Mouse (Mus musculus) left cerebral cortex, adult 2 months (tissue): Measurements from ENCODE around the gene Olfr466. TPM values are rescaled to one million over a fixed set of nuclear protein-coding genes. Genes with fewer than 3 reads are reported as not detected.

Experiments used
- DNase-seq, 2 experiments: peaks; one replicate each; pipeline ENCODE4 v3.0.0; 2021 to 2022; ENCODE audit warnings: low spot score in 2 of 2, mixed read lengths in 1 of 2; ENCODE audit errors: extremely low spot score in 1 of 2
- H3K27ac ChIP-seq: fragments of 200-600 bp; 2 replicates; pipeline ENCODE4 v1.8.1; 2022
- H3K4me3 ChIP-seq: fragments of 200-600 bp; 2 replicates; pipeline ENCODE4 v1.8.1; 2022
- CTCF ChIP-seq: fragments of 200-600 bp; IDR thresholded peaks from 2 replicates; pipeline ENCODE4 v1.8.1; 2022; ENCODE audit warnings: antibody characterized with exemption, mild to moderate bottlenecking, moderate library complexity
- intact Hi-C: fragments of 180-260 bp; cut with DNase I; formaldehyde crosslinking; loops from one replicate; pipeline ENCODE4 v1.15.1; 2025
- long read RNA-seq, 2 experiments: library from polyadenylated mRNA; stranded (forward); transcript quantifications; one replicate each; pipeline ENCODE4 v2.0.0; 2021; ENCODE audit warnings: borderline mapping rate in 2 of 2
- total RNA-seq, 2 experiments: library from RNA; stranded (reverse); gene quantifications; 2 replicates each; pipeline ENCODE4 v1.2.3; 2021

Gene Olfr466
- total RNA-seq: not detected
- long read RNA-seq, experiment 1: 0 reads
- long read RNA-seq, experiment 2: 0 reads

DNA sequence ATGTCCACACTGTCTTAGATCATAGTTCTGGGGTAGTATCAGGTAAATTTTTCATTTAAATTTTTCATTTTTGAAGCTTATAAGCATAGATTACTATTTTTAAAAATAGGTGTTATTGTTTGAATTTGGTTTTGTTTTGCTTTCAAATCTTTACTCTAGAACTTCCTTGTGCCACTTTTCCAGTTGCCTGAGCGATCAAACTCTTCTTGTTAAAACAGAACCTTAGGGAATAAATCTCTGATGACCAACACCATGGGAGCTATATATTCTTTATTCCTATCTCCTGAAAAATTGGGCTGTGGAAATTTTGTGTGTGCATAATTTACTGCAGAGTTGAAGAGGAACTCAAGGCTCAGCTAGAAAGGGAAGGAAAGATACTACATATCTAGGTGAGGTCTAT lies at the start of gene Olfr466:
Olfr466 (plus strand) TSS at position 301 of the 400 bp plus-strand sequence.
- no peak within 1 kb of the TSS for H3K4me3 ChIP-seq
- intact Hi-C loops: no loop called here

DNA sequence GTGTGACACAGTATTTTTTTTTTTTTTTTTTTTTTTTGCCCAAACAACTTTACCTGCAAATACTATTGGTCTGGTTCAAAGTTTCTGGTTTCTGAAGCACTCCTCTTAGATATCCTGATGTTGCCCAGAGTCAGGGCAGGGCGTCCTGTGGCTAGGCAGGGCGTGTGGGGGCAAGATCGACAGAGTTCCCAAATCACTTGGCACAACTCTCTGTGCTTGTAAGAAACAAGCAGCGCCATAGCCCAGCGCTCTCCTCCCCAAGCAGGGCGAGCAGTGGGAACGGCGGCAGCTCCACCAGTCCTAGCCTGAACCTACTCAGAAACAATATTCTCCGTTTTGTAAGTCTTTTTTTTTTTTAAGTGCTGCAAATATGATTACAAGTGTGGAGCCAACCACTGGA lies 49.4 kb upstream of the Olfr466 start:
- TF ChIP-seq CTCF: no peak
- DNase-seq: no peak
- Histone ChIP-seq H3K27ac (no peak overlapping the region), H3K4me3 (no peak overlapping the region)
- intact Hi-C loops: no loop called here

More for the DNA sequence above, at the start of gene Olfr466:
- no peak for TF ChIP-seq CTCF
- no peak within 1 kb of the TSS for H3K27ac ChIP-seq
- no peak for DNase-seq

DNA sequence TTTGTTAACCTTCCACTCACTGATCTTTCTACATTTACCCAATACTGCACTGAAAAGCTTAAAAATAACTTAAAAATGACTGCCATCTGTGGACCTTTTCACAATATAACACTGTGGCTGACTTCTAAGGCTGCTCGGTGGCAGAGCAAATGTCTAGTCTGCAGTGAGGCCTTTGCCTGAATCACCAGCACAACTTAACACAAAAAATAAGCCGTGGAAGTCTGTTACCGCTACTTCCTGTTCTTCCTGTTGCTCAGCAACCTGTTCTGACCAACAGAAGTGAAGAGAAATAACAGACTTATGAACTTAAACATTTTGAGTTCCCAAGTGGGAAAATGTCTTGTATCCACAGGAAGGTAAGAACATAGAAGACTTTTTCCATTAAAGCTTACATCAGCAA lies 48.8 kb upstream of the Olfr466 start:
- Histone ChIP-seq H3K27ac (no peak overlapping the region), H3K4me3 (no peak overlapping the region)
- no peak for DNase-seq
- TF ChIP-seq CTCF: no peak
- intact Hi-C loops: no loop called here

DNA sequence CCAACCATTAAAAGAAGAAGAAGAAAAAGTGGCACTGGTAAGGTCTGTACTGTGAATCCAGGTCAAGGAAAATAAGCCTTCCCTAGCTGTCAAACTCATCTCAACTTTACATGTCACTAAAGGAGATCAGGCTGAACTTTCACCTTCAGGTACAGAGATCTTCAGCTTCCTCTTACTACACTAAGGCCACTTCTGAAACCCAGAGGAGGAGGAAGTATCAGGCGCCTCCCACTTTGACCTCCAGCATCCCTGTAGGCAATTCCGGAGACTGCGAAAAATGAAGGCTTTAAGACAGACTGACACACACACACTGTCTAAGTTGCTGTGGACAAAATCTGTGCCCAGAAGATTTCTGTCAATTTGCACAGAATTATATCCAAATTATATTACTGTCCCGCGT lies 38.1 kb upstream of the Olfr466 start:
- DNase-seq: no peak
- intact Hi-C loops: loop anchor here (5.0 to 10.0 kb wide), 3 partner anchors 165 to 800 kb away; partner anchors contain the start of genes Aaed1 and Zfp369
- peak overlapping the region; percentile 91 for H3K4me3 ChIP-seq
- TF ChIP-seq CTCF: no peak
- H3K27ac ChIP-seq: peak overlapping the region; percentile 74; the same call in 1 of the 2 replicates

DNA sequence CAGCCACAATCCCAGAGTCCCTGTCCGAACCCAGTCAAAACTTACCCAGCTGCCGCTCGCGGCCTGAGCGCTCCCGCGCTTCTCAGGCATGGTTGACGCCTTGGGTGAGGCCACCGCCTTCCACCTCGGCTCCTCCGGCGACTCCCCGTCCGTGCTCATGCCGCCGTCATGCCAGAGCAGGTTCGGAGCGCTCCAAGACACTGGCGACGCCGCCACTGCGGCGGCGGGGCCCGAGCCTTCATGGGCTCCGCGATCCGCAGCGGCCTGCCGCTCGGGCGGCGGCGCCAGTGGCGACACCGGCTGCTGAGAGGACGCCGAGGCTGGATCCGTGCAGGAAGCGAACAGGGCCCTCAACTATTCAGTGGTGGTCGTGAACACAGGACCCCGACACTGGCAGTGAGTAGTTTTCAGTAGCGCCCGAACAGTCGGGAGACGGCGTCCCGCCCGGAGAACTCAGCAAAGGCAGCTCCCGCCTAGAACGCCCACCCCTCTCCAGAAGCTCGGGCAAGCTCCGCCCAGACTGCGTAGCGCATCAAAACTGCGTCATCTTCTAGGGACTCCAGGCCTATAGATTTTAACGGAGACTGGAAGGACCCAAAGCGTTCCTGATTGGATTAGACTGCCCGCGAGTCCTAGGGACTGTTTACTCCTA lies 37.5 kb upstream of the Olfr466 start, which contains the start of gene Mfsd14b:
Mfsd14b (minus strand) TSS at position 517 of the 652 bp plus-strand sequence.
- intact Hi-C loops: loop anchor here (5.0 to 10.0 kb wide), 3 partner anchors 165 to 800 kb away; partner anchors contain the start of genes Aaed1 and Zfp369
- TF ChIP-seq CTCF: no peak
- Histone ChIP-seq H3K4me3 (peak within 1 kb of the TSS; percentile 91), H3K27ac (peak within 1 kb of the TSS; percentile 74)
- peak; percentile 90 to 92 for DNase-seq

DNA sequence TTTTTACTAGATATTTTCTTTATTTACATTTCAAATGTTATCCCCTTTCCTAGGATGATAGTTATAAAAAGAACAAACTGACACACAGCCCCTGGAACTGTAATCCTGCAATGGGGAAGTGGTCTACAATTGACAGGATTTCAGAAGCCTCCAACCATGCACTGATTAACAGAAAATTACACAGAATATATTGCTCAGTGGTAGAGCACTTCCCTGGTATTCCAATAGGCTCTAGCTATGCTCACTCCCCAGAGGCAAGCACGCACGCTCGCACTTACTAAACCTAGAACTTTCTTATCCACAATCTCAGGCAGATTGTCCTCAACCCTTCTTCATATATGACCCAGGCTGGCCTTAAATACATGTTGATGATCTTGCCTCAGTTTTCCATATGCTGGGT lies 36.8 kb upstream of the Olfr466 start:
- peak overlapping the region; percentile 91 for H3K4me3 ChIP-seq
- intact Hi-C loops: loop anchor here (5.0 to 10.0 kb wide), 3 partner anchors 164 to 801 kb away; partner anchors contain the start of genes Aaed1 and Zfp369
- TF ChIP-seq CTCF: no peak; the same call in 1 of the 2 replicates
- H3K27ac ChIP-seq: peak overlapping the region; percentile 74
- DNase-seq: no peak

DNA sequence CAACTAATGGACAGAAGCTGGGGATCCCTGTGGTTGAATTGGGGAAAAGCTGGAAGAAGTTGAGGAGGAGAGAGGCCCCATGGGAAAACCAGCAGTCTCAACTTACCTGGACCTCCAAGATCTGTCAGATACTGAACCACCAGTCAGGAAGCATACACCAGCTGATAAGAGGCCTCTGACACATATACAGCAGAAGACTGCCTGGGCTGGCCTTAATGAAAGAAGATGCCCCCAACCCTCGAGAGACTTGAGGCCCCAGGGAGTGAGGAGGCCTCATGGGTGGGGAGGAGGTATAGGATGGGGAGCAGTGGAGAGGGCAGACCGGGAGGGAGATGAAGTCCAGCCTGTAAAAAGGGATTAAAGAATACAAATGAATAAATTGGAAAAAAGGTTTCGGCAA lies 29.1 kb upstream of the Olfr466 start:
- TF ChIP-seq CTCF: no peak
- no peak overlapping the region for H3K4me3 ChIP-seq
- intact Hi-C loops: no loop called here
- DNase-seq: no peak
- H3K27ac ChIP-seq: no peak overlapping the region

DNA sequence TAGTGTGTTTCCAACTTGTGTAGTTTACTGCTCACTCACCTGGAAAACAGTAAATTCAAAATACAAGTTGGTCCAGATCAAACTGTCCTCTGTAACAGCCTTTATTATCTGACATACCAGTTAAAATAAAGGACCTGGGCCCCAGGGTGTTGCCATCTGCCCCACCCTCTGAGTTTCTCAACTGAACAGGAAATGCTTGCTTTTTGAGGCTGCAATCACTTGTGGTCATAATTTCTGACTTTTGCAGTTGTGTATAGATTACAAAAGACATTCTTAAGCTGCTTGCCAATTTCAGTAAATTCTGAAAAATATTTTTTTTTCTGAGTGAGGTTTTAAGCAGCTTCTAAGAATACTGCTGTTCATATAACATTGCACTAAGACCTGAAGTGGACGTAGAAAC lies 27.9 kb upstream of the Olfr466 start:
- no peak overlapping the region for H3K27ac ChIP-seq
- no peak for TF ChIP-seq CTCF
- DNase-seq: no peak
- no peak overlapping the region for H3K4me3 ChIP-seq
- intact Hi-C loops: no loop called here

DNA sequence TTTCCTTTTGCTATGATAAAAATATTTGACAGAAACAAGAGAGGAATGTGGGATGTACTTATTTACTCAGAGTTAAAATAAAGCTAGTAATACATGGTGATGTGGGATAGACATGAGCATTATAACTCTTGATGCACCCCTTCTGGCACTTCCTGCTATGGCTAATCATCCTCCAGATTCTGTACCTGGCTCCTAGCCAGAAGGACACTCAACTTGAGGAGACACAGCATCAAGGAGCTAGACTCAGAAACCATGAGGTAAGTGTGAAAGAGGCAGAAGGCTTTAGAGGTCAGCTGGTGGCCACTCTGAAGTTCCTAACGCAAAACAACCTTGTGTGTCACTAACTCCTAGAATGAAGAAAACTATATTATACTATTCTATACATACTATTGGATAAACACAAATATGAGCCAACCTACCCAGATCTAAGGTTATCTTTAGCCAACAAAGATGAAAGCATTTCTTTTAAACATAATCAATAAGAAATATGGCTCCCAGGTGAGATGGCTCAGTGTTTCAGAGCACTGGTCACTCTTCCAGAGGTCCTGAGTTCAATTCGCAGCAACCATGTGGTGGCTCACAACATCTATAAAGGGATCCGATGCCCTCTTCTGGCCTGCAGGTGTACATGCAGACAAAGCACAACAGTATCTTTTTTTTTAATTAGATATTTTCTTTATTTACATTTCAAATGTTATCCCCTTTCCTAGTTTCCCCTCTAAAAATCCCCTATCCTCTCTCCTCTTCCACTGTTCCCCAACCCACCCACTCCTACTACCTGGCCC lies 22.8 kb upstream of the Olfr466 start:
- intact Hi-C loops: loop anchor here (5.0 kb wide), 1 partner anchor 90 kb away; no protein-coding TSS in a partner anchor

DNA sequence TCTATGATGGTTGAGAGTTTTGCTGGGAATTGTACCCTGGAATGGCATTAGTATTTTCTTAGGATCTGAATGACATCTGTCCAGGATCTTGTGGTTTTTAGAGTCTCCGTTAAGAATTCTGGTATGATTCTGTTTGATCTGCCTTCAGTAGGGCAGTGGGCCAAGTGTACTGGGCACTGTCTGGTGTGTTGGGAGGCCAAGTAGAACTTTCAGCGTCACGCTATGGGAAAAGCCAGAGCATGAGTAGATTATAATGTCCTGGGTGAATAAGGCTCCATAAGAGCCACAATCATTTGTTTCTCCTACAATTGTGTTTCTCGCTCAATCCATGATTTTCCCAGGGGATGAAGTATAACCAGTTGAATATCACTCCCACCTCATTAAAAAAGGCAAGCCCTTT lies 12.3 kb upstream of the Olfr466 start, which contains the start of gene Olfr465-ps1:
Olfr465-ps1 (plus strand) TSS at position 301 of the 400 bp plus-strand sequence.
- no peak within 1 kb of the TSS for H3K27ac ChIP-seq
- intact Hi-C loops: no loop called here
- H3K4me3 ChIP-seq: no peak within 1 kb of the TSS
- DNase-seq: no peak
- TF ChIP-seq CTCF: no peak

More for the DNA sequence above, 22.8 kb upstream of the Olfr466 start:
- Histone ChIP-seq H3K27ac (no peak overlapping the region), H3K4me3 (no peak overlapping the region)
- no peak for DNase-seq
- peak; percentile 29 for TF ChIP-seq CTCF

DNA sequence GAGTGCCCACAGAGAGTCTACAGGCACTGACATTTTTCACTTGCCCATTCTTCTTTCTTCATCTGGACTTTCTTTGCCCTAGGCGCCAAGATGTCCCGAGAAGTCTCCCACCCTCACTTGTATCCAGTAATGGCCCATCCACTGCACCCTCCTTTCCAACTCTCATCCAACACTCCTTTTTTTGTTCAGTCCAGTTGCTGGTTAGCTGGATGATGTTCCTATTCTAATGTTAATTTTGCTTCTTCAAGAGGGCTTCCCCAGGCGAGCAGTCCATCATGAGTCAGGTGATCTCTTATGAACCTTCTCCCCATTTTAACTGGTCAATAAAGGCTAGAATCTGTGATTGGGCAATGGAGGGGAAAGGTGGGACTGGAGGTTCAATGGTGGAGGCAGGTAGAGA lies 24.1 kb downstream of the Olfr466 start:
- Histone ChIP-seq H3K27ac (no peak overlapping the region), H3K4me3 (no peak overlapping the region)
- no peak for TF ChIP-seq CTCF
- intact Hi-C loops: loop anchor here (10.0 kb wide), 1 partner anchor 131 kb away; no protein-coding TSS in a partner anchor
- no peak for DNase-seq
